Comparison of ENCODE assay signal across 8 mouse cellular contexts in the genomic region with DNA sequence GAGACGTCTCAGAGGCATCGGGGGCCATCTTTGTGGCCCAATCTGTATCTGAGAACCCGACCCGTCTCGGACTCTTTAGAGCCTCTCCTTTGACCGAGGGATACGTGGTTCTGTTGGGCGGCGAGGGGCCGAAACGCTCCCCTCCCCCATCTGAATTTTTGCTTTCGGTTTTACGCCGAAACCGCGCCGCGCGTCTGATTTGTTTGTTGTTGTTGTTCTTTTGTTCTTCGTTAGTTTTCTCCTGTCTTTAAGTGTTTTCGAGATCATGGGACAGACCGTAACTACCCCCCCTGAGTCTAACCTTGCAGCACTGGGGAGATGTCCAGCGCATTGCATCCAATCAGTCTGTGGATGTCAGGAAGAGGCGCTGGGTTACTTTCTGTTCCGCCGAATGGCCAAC. TPM values are rescaled to one million over a fixed set of nuclear protein-coding genes. Genes with fewer than 3 reads are reported as not detected.
DNase-seq lines count a peak whose midpoint lies in the region; ATAC-seq and TF ChIP-seq lines count a peak whose summit lies in the region.
"Not testable (repeated sequence)": the region's sequence is repeated elsewhere in the genome, so short reads cannot be mapped to it uniquely, and the experiment has no call there.

No protein-coding gene starts in this region.

- not testable (repeated sequence) for ATAC-seq in embryonic facial prominence, embryonic 12.5 days (ENCODE audit: insufficient number of reproducible peaks, insufficient read depth, low FRiP score, low TSS enrichment); forebrain, postnatal 0 days; limb, embryonic 15.5 days (ENCODE audit: insufficient number of reproducible peaks, low FRiP score, low TSS enrichment, low read depth); lung, embryonic 15.5 days (ENCODE audit: borderline replicate concordance, extremely low read depth, low FRiP score, low TSS enrichment); neural tube, embryonic 12.5 days (ENCODE audit: low FRiP score, low read depth)

- H3K4me1 ChIP-seq in embryonic facial prominence, embryonic 12.5 days, result peaks cover 32% of the 10 kb centered on the region
- peaks cover 19% of the 10 kb centered on the region for H3K4me1 ChIP-seq in forebrain, postnatal 0 days (ENCODE audit: insufficient read depth)
- H3K4me1 ChIP-seq in hindbrain, embryonic 10.5 days (replicated peaks), result peaks cover 39% of the 10 kb centered on the region
- peaks cover 33% of the 10 kb centered on the region for H3K4me1 ChIP-seq in kidney, adult 2 months (ENCODE audit: control insufficient read depth, insufficient read depth, low read length)
- H3K4me1 ChIP-seq in limb, embryonic 15.5 days, result peaks cover 41% of the 10 kb centered on the region
- H3K4me1 ChIP-seq in lung, embryonic 15.5 days, result peaks cover 41% of the 10 kb centered on the region
- peaks cover 37% of the 10 kb centered on the region for H3K4me1 ChIP-seq in neural tube, embryonic 12.5 days
- H3K4me1 ChIP-seq in testis, adult 2 months (ENCODE audit: control insufficient read depth, insufficient read depth, low read length), result not testable (repeated sequence)

- H3K9ac ChIP-seq in embryonic facial prominence, embryonic 12.5 days; forebrain, postnatal 0 days; limb, embryonic 15.5 days; lung, embryonic 15.5 days; neural tube, embryonic 12.5 days: not testable (repeated sequence)

- not testable (repeated sequence) for H3K36me3 ChIP-seq in embryonic facial prominence, embryonic 12.5 days; forebrain, postnatal 0 days (ENCODE audit: insufficient read depth); hindbrain, embryonic 10.5 days; kidney, adult 2 months (ENCODE audit: control insufficient read depth, insufficient read depth, low read length); limb, embryonic 15.5 days; lung, embryonic 15.5 days; neural tube, embryonic 12.5 days; testis, adult 2 months (ENCODE audit: control insufficient read depth, insufficient read depth, low read length)

- not testable (repeated sequence) for H3K9me3 ChIP-seq in embryonic facial prominence, embryonic 12.5 days; forebrain, postnatal 0 days (ENCODE audit: low read length); hindbrain, embryonic 10.5 days; limb, embryonic 15.5 days; lung, embryonic 15.5 days; neural tube, embryonic 12.5 days

- not testable (repeated sequence) for TF ChIP-seq POLR2A in kidney, adult 2 months (IDR thresholded peaks at IDR 0.05; ENCODE audit: low read depth, low read length); testis, adult 2 months (IDR thresholded peaks at IDR 0.05; ENCODE audit: control insufficient read depth, low read depth, low read length)

- 0% methylated on average over 15 of the region's 26 CpGs for WGBS in embryonic facial prominence, embryonic 12.5 days
- 0% methylated on average over 11 of the region's 26 CpGs for WGBS in forebrain, postnatal 0 days
- WGBS in hindbrain, embryonic 10.5 days, result 0% methylated on average over 17 of the region's 26 CpGs
- WGBS in kidney, adult 2 months, result under 1% methylated on average over 15 of the region's 26 CpGs
- 0% methylated on average over 16 of the region's 26 CpGs for WGBS in limb, embryonic 15.5 days
- 0% methylated on average over 16 of the region's 26 CpGs for WGBS in lung, embryonic 15.5 days
- whole genome bisulfite sequencing in neural tube, embryonic 12.5 days, result under 1% methylated on average over 15 of the region's 26 CpGs

- H3K4me2 ChIP-seq in embryonic facial prominence, embryonic 12.5 days (replicated peaks); forebrain, postnatal 0 days (ENCODE audit: low read depth); limb, embryonic 15.5 days; lung, embryonic 15.5 days: not testable (repeated sequence)
- H3K4me2 ChIP-seq in neural tube, embryonic 12.5 days (replicated peaks), result 0 out of 2 replicates have a peak overlapping the region, but pooled peaks have one; percentile 34

- H3K27ac ChIP-seq in embryonic facial prominence, embryonic 12.5 days; forebrain, postnatal 0 days (ENCODE audit: low read depth, low read length); hindbrain, embryonic 10.5 days; limb, embryonic 15.5 days; lung, embryonic 15.5 days; neural tube, embryonic 12.5 days: not testable (repeated sequence)
- H3K27ac ChIP-seq in kidney, adult 2 months (ENCODE audit: insufficient read depth, low read depth, low read length), result peak overlapping the region; percentile 82
- H3K27ac ChIP-seq in testis, adult 2 months (ENCODE audit: control insufficient read depth, insufficient read depth, low read depth, low read length), result 0 out of 2 replicates have a peak overlapping the region, but pooled peaks have one; percentile 44

- TF ChIP-seq CTCF in forebrain, postnatal 0 days (IDR thresholded peaks at IDR 0.05; ENCODE audit: low read depth); kidney, adult 2 months (conservative IDR thresholded peaks at IDR 0.05; ENCODE audit: insufficient read depth, insufficient read length, low read depth, low read length); testis, adult 2 months (IDR thresholded peaks at IDR 0.05; ENCODE audit: control insufficient read depth, insufficient read depth, insufficient replicate concordance, low read depth, low read length): not testable (repeated sequence)

- H3K27me3 ChIP-seq in embryonic facial prominence, embryonic 12.5 days; forebrain, postnatal 0 days (ENCODE audit: insufficient read depth, low read length); kidney, adult 2 months (replicated peaks; ENCODE audit: control insufficient read depth, insufficient read depth, low read length); limb, embryonic 15.5 days; lung, embryonic 15.5 days; neural tube, embryonic 12.5 days (replicated peaks); testis, adult 2 months (ENCODE audit: control insufficient read depth, insufficient read depth, low read length): not testable (repeated sequence)
- peaks cover 38% of the 10 kb centered on the region for H3K27me3 ChIP-seq in hindbrain, embryonic 10.5 days (ENCODE audit: insufficient read depth, poor library complexity, severe bottlenecking)

- not testable (repeated sequence) for DNase-seq in forebrain, postnatal 0 days; hindbrain, embryonic 10.5 days (ENCODE audit: low spot score); kidney, adult 2 months

- peak overlapping the region; percentile 32; the same call in 1 of the 2 replicates for H3K4me3 ChIP-seq in embryonic facial prominence, embryonic 12.5 days
- peak overlapping the region; percentile 24; the same call in 1 of the 2 replicates for H3K4me3 ChIP-seq in forebrain, postnatal 0 days (ENCODE audit: low read depth, low read length)
- peak overlapping the region; percentile 42 for H3K4me3 ChIP-seq in hindbrain, embryonic 10.5 days
- H3K4me3 ChIP-seq in kidney, adult 2 months (ENCODE audit: insufficient read depth, low read depth, low read length), result peak overlapping the region; percentile 48
- H3K4me3 ChIP-seq in limb, embryonic 15.5 days, result peak overlapping the region; percentile 33
- peak overlapping the region; percentile 36 for H3K4me3 ChIP-seq in lung, embryonic 15.5 days
- H3K4me3 ChIP-seq in neural tube, embryonic 12.5 days; testis, adult 2 months (ENCODE audit: control insufficient read depth, low read depth, low read length): not testable (repeated sequence)

RNA-seq across cellular contexts. Expression of a gene that starts 33.6 kb away (rescaled TPM):
- polyA plus RNA-seq in embryonic facial prominence, embryonic 12.5 days (2016; fragmentation: Nextera tagmentation; extraction: Ambion mirVana), result 78.8 and 88.4 TPM in 2 replicates
- total RNA-seq in forebrain, postnatal 0 days (2014; rRNA removed), result 8.1 and 11.3 TPM in 2 replicates
- 15.7 and 24.1 TPM in 2 replicates for polyA plus RNA-seq in forebrain, postnatal 0 days (2015; fragmentation: Nextera tagmentation; extraction: Ambion mirVana)
- polyA plus RNA-seq in hindbrain, embryonic 10.5 days (2016; fragmentation: Nextera tagmentation; extraction: Ambion mirVana), result 42.1 and 67.1 TPM in 2 replicates
- polyA plus RNA-seq in kidney, adult 2 months (2012; rRNA removed), result 37.0 and 45.7 TPM in 2 replicates
- 117 and 129 TPM in 2 replicates for polyA plus RNA-seq in limb, embryonic 15.5 days (2015; fragmentation: Nextera tagmentation; extraction: Ambion mirVana)
- 120 and 136 TPM in 2 replicates for polyA plus RNA-seq in lung, embryonic 15.5 days (2015; fragmentation: Nextera tagmentation; extraction: Ambion mirVana)
- 30.5 and 48.9 TPM in 2 replicates for polyA plus RNA-seq in neural tube, embryonic 12.5 days (2016; fragmentation: Nextera tagmentation; extraction: Ambion mirVana)
- 156 and 195 TPM in 2 replicates for polyA plus RNA-seq in testis, adult 2 months (2012; rRNA removed)
